Mouse (Mus musculus) brown adipose tissue, adult 24 weeks (tissue): ENCODE results near the gene Hnrnpdl. TPM values are rescaled to one million over a fixed set of nuclear protein-coding genes. Genes with fewer than 3 reads are reported as not detected.

Source experiments
- H3K27ac ChIP-seq: fragments of 200-500 bp; replicated peaks from 2 replicates; pipeline ENCODE4 v1.5.1; 2012; ENCODE audit warnings: low read depth, mild to moderate bottlenecking, low read length
- H3K4me1 ChIP-seq: fragments of 200-500 bp; 2 replicates; pipeline ENCODE4 v1.6.1; 2012; ENCODE audit warnings: low read length, mixed read lengths; ENCODE audit not compliant: control insufficient read depth, insufficient read depth, insufficient read length
- H3K4me3 ChIP-seq: fragments of 200-500 bp; 2 replicates; pipeline ENCODE4 v1.5.1; 2012; ENCODE audit warnings: low read depth, mild to moderate bottlenecking, low read length, moderate library complexity; ENCODE audit not compliant: insufficient read depth
- polyA plus RNA-seq: library from polyadenylated mRNA; stranded (reverse); fragments of >200 nt; gene quantifications from 2 replicates; pipeline ENCODE4 v1.2.4, GENCODE M21; 2012; ENCODE audit not compliant: missing spikeins, insufficient read depth, insufficient read length

Gene Hnrnpdl
- polyA plus RNA-seq, 1 experiment = 60.5 TPM

GRCm38 (mm10) chr5:100057461-100058209, 18.2 kb upstream of the Hnrnpdl start:
- H3K4me1 ChIP-seq = peaks cover 7% of the 10 kb centered on the region
- H3K4me3 ChIP-seq = no peak overlapping the region
- no peak overlapping the region for H3K27ac ChIP-seq

GRCm38 (mm10) chr5:100055866-100056369, 16.5 kb upstream of the Hnrnpdl start:
- no peak overlapping the region for H3K27ac ChIP-seq
- H3K4me1 ChIP-seq = peaks cover 7% of the 10 kb centered on the region
- no peak overlapping the region for H3K4me3 ChIP-seq

- no peak overlapping the region for H3K4me3 ChIP-seq
- no peak overlapping the region for H3K27ac ChIP-seq
- H3K4me1 ChIP-seq = peaks cover 7% of the 10 kb centered on the region
Observed at GRCm38 (mm10) chr5:100054807-100055547, 15.5 kb upstream of the Hnrnpdl start.

- Histone ChIP-seq H3K4me1 (peaks cover 13% of the 10 kb centered on the region), H3K27ac (no peak overlapping the region), H3K4me3 (no peak overlapping the region)
Observed at GRCm38 (mm10) chr5:100052728-100053127, 13.3 kb upstream of the Hnrnpdl start.

GRCm38 (mm10) chr5:100049904-100050303, 10.4 kb upstream of the Hnrnpdl start:
- no peak overlapping the region for H3K27ac ChIP-seq
- H3K4me1 ChIP-seq = peaks cover 12% of the 10 kb centered on the region; the same call in 1 of the 2 replicates
- no peak overlapping the region for H3K4me3 ChIP-seq

- no peak overlapping the region for H3K27ac ChIP-seq
- peaks cover 9% of the 10 kb centered on the region; the same call in 1 of the 2 replicates for H3K4me1 ChIP-seq
- no peak overlapping the region for H3K4me3 ChIP-seq
Observed at GRCm38 (mm10) chr5:100047871-100048270, 8.4 kb upstream of the Hnrnpdl start.

DNA sequence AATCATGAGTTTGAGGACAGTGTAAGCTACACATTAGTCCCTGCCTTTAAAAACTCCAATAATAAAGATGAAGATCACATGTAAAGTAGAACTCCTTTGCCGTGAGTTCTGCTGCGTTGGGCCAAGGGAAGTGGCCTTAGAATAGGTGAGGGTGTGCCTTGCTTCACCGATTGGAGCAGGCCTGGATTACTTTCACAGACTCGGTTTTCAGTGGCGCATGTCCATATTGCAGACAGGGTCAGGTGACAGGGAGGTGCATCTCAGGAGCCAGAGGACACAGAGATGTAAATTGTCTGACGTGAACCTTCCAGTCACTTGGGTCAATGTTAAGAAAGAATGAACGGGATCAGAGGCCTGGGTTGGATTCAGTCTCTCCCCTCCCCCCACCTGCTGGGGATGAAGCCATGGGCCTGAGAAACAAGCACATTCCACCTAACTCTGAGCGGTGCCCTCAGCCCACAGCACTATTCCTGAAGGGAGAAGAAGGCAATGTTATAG, 7.7 kb upstream of the Hnrnpdl start:
- Histone ChIP-seq H3K4me3 (no peak overlapping the region), H3K27ac (no peak overlapping the region), H3K4me1 (peaks cover 9% of the 10 kb centered on the region; the same call in 1 of the 2 replicates)

DNA sequence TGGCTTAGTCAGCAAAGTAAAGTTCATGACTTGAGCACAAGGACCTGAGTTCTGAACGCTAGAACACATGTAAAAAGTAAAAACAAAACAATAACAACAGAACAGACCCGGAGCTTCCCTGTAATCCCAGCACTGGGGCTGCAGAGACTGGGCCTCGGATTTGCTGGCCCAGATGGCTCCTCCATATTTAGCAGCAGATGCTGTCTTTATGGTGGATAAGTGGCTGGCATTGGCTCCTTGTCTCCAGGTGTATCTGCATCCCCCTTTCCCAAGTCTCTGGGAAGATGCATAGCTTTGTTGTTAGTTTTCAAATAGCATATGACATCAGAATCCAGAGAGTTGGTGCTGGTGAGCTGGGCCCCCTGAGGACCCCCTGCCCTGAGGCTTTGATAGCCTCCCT, 6.6 kb upstream of the Hnrnpdl start:
- Histone ChIP-seq H3K27ac (no peak overlapping the region), H3K4me3 (no peak overlapping the region), H3K4me1 (peaks cover 9% of the 10 kb centered on the region; the same call in 1 of the 2 replicates)

GRCm38 (mm10) chr5:100044621-100045020, 5.2 kb upstream of the Hnrnpdl start:
- Histone ChIP-seq H3K27ac (no peak overlapping the region), H3K4me3 (no peak overlapping the region), H3K4me1 (peaks cover 9% of the 10 kb centered on the region; the same call in 1 of the 2 replicates)

DNA sequence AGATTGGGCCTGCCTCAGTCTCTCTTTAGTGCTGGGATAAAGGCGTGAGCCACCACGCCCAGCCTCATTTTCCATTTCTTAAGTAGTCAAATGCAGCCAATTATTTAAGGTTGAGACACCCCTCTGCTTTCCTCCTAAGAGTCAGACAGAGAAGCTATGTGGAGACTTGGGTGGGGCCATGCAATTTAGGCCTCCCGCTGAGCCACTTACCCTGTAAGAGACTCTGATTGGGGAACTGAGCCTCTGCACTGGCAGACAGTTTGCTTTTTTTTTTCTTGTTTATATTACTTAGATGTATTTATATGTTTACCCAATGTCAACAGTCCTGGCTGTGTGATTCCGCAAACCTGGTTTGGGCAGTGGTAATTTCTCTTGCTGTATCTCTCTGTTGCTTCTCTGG, 4.6 kb upstream of the Hnrnpdl start:
- H3K4me1 ChIP-seq = peaks cover 9% of the 10 kb centered on the region; the same call in 1 of the 2 replicates
- H3K4me3 ChIP-seq = no peak overlapping the region
- no peak overlapping the region for H3K27ac ChIP-seq

DNA sequence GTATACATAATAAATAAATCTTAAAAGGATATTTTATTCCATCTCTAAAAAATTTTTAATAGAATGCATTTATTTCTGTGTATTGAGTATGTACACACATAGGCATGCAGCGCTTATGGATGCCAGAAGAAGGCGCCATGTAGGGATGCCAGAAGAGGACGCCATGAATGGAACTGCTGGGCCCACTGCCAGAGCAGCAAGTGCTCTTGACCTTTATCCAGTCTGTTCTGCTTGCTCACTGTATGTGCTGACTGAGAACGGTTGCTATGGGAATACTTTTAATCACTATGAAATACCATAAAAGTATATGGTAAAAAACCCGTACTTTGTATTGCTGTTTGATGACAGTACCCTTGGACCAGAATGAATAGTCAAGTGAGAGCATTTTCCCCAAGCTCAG, 3.9 kb upstream of the Hnrnpdl start:
- Histone ChIP-seq H3K27ac (no peak overlapping the region), H3K4me1 (peaks cover 9% of the 10 kb centered on the region; the same call in 1 of the 2 replicates), H3K4me3 (no peak overlapping the region)

GRCm38 (mm10) chr5:100042467-100042866, 3.0 kb upstream of the Hnrnpdl start:
- 0 out of 2 replicates have a peak, but pooled peaks cover 1% of the 10 kb centered on the region for H3K4me1 ChIP-seq
- no peak overlapping the region for H3K27ac ChIP-seq
- no peak overlapping the region for H3K4me3 ChIP-seq

- Histone ChIP-seq H3K4me3 (no peak overlapping the region), H3K4me1 (peaks cover 4% of the 10 kb centered on the region), H3K27ac (no peak overlapping the region)
Observed at GRCm38 (mm10) chr5:100041272-100041671, 1.8 kb upstream of the Hnrnpdl start.

DNA sequence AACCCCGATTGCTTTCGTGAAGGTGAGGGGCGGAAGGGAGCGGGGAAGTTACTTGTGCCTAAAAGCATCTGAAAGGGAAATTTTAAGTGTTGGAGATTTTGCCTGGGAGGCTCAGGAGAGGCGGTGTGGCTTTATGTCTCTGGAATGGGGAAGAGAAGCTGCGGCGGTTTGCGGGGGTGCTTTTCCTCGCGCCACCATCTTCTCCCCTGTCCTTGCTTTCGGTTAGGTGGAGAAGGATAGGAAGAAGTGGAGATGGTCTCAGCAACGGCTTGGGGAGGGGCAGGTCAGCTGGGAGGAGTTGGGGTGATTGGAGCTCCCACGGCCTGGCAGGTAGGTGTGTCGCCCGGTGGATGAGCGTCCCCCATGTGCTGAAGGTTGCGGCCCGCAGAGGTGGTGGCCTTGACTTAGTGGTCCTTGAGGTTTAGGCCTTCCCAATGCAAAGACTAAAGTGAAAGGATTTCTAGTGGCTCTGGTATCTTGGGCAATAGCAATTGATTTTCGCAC, 869 bp upstream of the Hnrnpdl start:
- peak overlapping the region; percentile 72 for H3K27ac ChIP-seq
- H3K4me1 ChIP-seq = peaks cover 4% of the 10 kb centered on the region

More for the DNA sequence above, 869 bp upstream of the Hnrnpdl start:
- peak overlapping the region; percentile 93 for H3K4me3 ChIP-seq
